In genomic region chr5:86910770-86911169, GRCm38 (mm10) we compare ENCODE assay signal across 33 mouse cellular contexts. TPM values are rescaled to one million over a fixed set of nuclear protein-coding genes. Genes with fewer than 3 reads are reported as not detected.
DNase-seq lines count a peak whose midpoint lies in the region; ATAC-seq and TF ChIP-seq lines count a peak whose summit lies in the region.
"Had no signal": no experiment of that assay in that cellular context is flagged by ENCODE, and none has a peak within 500 bp of the region (broad histone marks: within the 10 kb centered on the region; RNA-seq: fewer than 3 reads in every experiment).

No protein-coding gene starts in this region.

- TF ChIP-seq POLR2A in kidney, adult 2 months (IDR thresholded peaks at IDR 0.05; ENCODE audit: low read depth, low read length) = no peak

- no peak overlapping the region for H3K4me2 ChIP-seq in kidney, embryonic 14.5 days (replicated peaks; ENCODE audit: low read depth, low read length)
- no peak overlapping the region for H3K4me2 ChIP-seq in liver, postnatal 0 days (ENCODE audit: low read depth, low read length)
- no peak overlapping the region for H3K4me2 ChIP-seq in liver, embryonic 12.5 days
- H3K4me2 ChIP-seq in stomach, embryonic 14.5 days (replicated peaks; ENCODE audit: low read depth, low read length) = no peak overlapping the region
- H3K4me2 ChIP-seq: forebrain, embryonic 13.5 days; liver, embryonic 13.5 days; lung, embryonic 14.5 days had no signal

- H3K9ac ChIP-seq in kidney, embryonic 14.5 days (ENCODE audit: low read depth, low read length) = no peak overlapping the region
- no peak overlapping the region for H3K9ac ChIP-seq in liver, postnatal 0 days (replicated peaks)
- no peak overlapping the region for H3K9ac ChIP-seq in liver, embryonic 12.5 days
- H3K9ac ChIP-seq in stomach, embryonic 14.5 days (replicated peaks; ENCODE audit: low read depth, low read length) = no peak overlapping the region
- H3K9ac ChIP-seq: forebrain, embryonic 13.5 days; liver, embryonic 13.5 days; lung, embryonic 14.5 days had no signal

- no peaks in the 10 kb centered on the region for H3K36me3 ChIP-seq in kidney, adult 2 months (ENCODE audit: control insufficient read depth, insufficient read depth, low read length)
- no peaks in the 10 kb centered on the region for H3K36me3 ChIP-seq in kidney, embryonic 14.5 days (ENCODE audit: control insufficient read depth, insufficient read depth, low read length)
- H3K36me3 ChIP-seq in liver, postnatal 0 days (replicated peaks; ENCODE audit: insufficient read depth, low read length) = no peaks in the 10 kb centered on the region
- H3K36me3 ChIP-seq in liver, embryonic 12.5 days = no peaks in the 10 kb centered on the region
- no peaks in the 10 kb centered on the region for H3K36me3 ChIP-seq in stomach, embryonic 14.5 days (ENCODE audit: control insufficient read depth, insufficient read depth, low read length)
- H3K36me3 ChIP-seq: hindbrain, embryonic 10.5 days; liver, embryonic 13.5 days had no signal

- DNase-seq in kidney, adult 2 months = peak; percentile 65
- no peak for DNase-seq in liver, postnatal 0 days
- DNase-seq in thymus, postnatal 25 days = no peak
- no peak for DNase-seq in adrenal gland, adult 18-20 months (ENCODE audit: low spot score in 2 of 2)
- DNase-seq in cerebellum, postnatal 4 days (ENCODE audit: low spot score in 2 of 2) = no peak
- DNase-seq: adrenal gland, postnatal 36 days; cerebellum, adult 18-20 months; cerebellum, postnatal 10 days; gastrocnemius, postnatal 10 days; heart, postnatal 14 days; kidney, postnatal 4 days; layer of hippocampus, adult 9-11 months; liver, embryonic 13.5 days; lung, embryonic 14.5 days; lung, postnatal 14 days; midbrain, embryonic 14.5 days had no signal

- TF ChIP-seq EP300 in liver, postnatal 0 days (IDR thresholded peaks at IDR 0.05; ENCODE audit: low read depth) = peak; percentile 57

- H3K4me1 ChIP-seq in kidney, adult 2 months (ENCODE audit: control insufficient read depth, insufficient read depth, low read length) = no peaks in the 10 kb centered on the region
- no peaks in the 10 kb centered on the region for H3K4me1 ChIP-seq in kidney, embryonic 14.5 days (ENCODE audit: control insufficient read depth, insufficient read depth, low read length)
- H3K4me1 ChIP-seq in liver, postnatal 0 days (ENCODE audit: insufficient read depth) = no peaks in the 10 kb centered on the region
- no peaks in the 10 kb centered on the region for H3K4me1 ChIP-seq in liver, embryonic 12.5 days
- H3K4me1 ChIP-seq in stomach, embryonic 14.5 days (ENCODE audit: control insufficient read depth, insufficient read depth, low read length) = no peaks in the 10 kb centered on the region
- H3K4me1 ChIP-seq: forebrain, embryonic 13.5 days; hindbrain, embryonic 10.5 days; liver, embryonic 13.5 days had no signal

- H3K4me3 ChIP-seq in kidney, adult 2 months (ENCODE audit: insufficient read depth, low read depth, low read length) = no peak overlapping the region
- no peak overlapping the region for H3K4me3 ChIP-seq in kidney, embryonic 14.5 days (ENCODE audit: low read length)
- H3K4me3 ChIP-seq in liver, postnatal 0 days (ENCODE audit: low read depth, low read length) = no peak overlapping the region
- H3K4me3 ChIP-seq in liver, embryonic 12.5 days = no peak overlapping the region
- no peak overlapping the region for H3K4me3 ChIP-seq in stomach, embryonic 14.5 days (ENCODE audit: low read depth, low read length)
- H3K4me3 ChIP-seq: forebrain, embryonic 13.5 days; hindbrain, embryonic 10.5 days; liver, embryonic 13.5 days had no signal

- no peak for ATAC-seq in kidney, embryonic 14.5 days (ENCODE audit: low FRiP score, low TSS enrichment)
- ATAC-seq in liver, postnatal 0 days = peak; percentile 67
- ATAC-seq in liver, embryonic 12.5 days = no peak
- ATAC-seq in stomach, embryonic 14.5 days (ENCODE audit: insufficient number of reproducible peaks, insufficient read depth, low FRiP score, low read depth) = peak; percentile 58; the same call in 1 of the 2 replicates
- ATAC-seq: forebrain, embryonic 13.5 days; hindbrain, embryonic 16.5 days had no signal

- WGBS in kidney, adult 2 months = 31% methylated on average over 1 of the region's 1 CpGs
- WGBS in kidney, embryonic 14.5 days = 76% methylated on average over 1 of the region's 1 CpGs
- 41% methylated on average over 1 of the region's 1 CpGs for WGBS in liver, postnatal 0 days (ENCODE audit: insufficient replicate concordance)
- WGBS in liver, embryonic 12.5 days (ENCODE audit: insufficient replicate concordance) = 29% methylated on average over 1 of the region's 1 CpGs
- WGBS in stomach, embryonic 14.5 days = 34% methylated on average over 1 of the region's 1 CpGs

- no peak overlapping the region for H3K27ac ChIP-seq in kidney, adult 2 months (ENCODE audit: insufficient read depth, low read depth, low read length)
- H3K27ac ChIP-seq in kidney, embryonic 14.5 days (ENCODE audit: low read depth, low read length) = no peak overlapping the region
- no peak overlapping the region for H3K27ac ChIP-seq in liver, postnatal 0 days (ENCODE audit: low read depth)
- H3K27ac ChIP-seq in liver, embryonic 12.5 days = no peak overlapping the region
- no peak overlapping the region for H3K27ac ChIP-seq in stomach, embryonic 14.5 days (ENCODE audit: low read length)
- H3K27ac ChIP-seq: forebrain, embryonic 13.5 days; hindbrain, embryonic 10.5 days; liver, embryonic 13.5 days had no signal

- H3K27me3 ChIP-seq in kidney, adult 2 months (replicated peaks; ENCODE audit: control insufficient read depth, insufficient read depth, low read length) = no peaks in the 10 kb centered on the region
- H3K27me3 ChIP-seq in kidney, embryonic 14.5 days (ENCODE audit: control insufficient read depth, insufficient read depth, low read length) = no peaks in the 10 kb centered on the region
- H3K27me3 ChIP-seq in liver, postnatal 0 days (ENCODE audit: insufficient read depth, low read length) = no peaks in the 10 kb centered on the region
- no peaks in the 10 kb centered on the region for H3K27me3 ChIP-seq in liver, embryonic 12.5 days (replicated peaks)
- no peaks in the 10 kb centered on the region for H3K27me3 ChIP-seq in stomach, embryonic 14.5 days (ENCODE audit: control insufficient read depth, insufficient read depth, low read length)
- H3K27me3 ChIP-seq: forebrain, embryonic 13.5 days; liver, embryonic 13.5 days had no signal

- no peak for TF ChIP-seq CTCF in kidney, adult 2 months (conservative IDR thresholded peaks at IDR 0.05; ENCODE audit: insufficient read depth, insufficient read length, low read depth, low read length)
- no peak for TF ChIP-seq CTCF in liver, postnatal 0 days (IDR thresholded peaks at IDR 0.05; ENCODE audit: low read depth)

- H3K9me3 ChIP-seq in kidney, embryonic 14.5 days (ENCODE audit: control insufficient read depth, low read length) = no peaks in the 10 kb centered on the region
- H3K9me3 ChIP-seq in liver, postnatal 0 days (ENCODE audit: low read length) = no peaks in the 10 kb centered on the region
- H3K9me3 ChIP-seq in liver, embryonic 12.5 days (replicated peaks) = no peaks in the 10 kb centered on the region
- no peaks in the 10 kb centered on the region for H3K9me3 ChIP-seq in stomach, embryonic 14.5 days (ENCODE audit: control insufficient read depth, low read depth, low read length)
- H3K9me3 ChIP-seq: forebrain, embryonic 13.5 days; hindbrain, embryonic 10.5 days; liver, embryonic 13.5 days had no signal

RNA-seq across cellular contexts. Expression of gene Ugt2b34, which starts 4.0 kb away (rescaled TPM):
- polyA plus RNA-seq in kidney, adult 2 months (2012; rRNA removed) = 23.0 and 29.8 TPM in 2 replicates
- polyA plus RNA-seq in kidney, embryonic 14.5 days (2014; fragmentation: Nextera tagmentation; extraction: Ambion mirVana) = 3.4 and 5.5 TPM in 2 replicates
- 102 and 108 TPM in 2 replicates for polyA plus RNA-seq in liver, postnatal 0 days (2015; fragmentation: Nextera tagmentation; extraction: Ambion mirVana)
- 29.4 and 32.1 TPM in 2 replicates for polyA plus RNA-seq in liver, embryonic 12.5 days (2016; fragmentation: Nextera tagmentation; extraction: Ambion mirVana)
- polyA plus RNA-seq in stomach, embryonic 14.5 days (2014; fragmentation: Nextera tagmentation; extraction: Ambion mirVana) = 69.1 and 76.8 TPM in 2 replicates
- total RNA-seq in adrenal gland, adult 18-20 months (2021) = under 1 TPM in 1 of 2 experiments, not detected in 1; 0.23 TPM
- total RNA-seq: heart, adult 8-10 months; heart, postnatal 14 days; left cerebral cortex, postnatal 10 days; MEL; monocyte, adult 5-6 weeks had no signal
- polyA plus RNA-seq: cortical plate, adult 2 months; forebrain, embryonic 13.5 days; gonadal fat pad, adult 2 months; heart, embryonic 14.5 days; hindbrain, embryonic 10.5 days; hindbrain, embryonic 16.5 days; limb, embryonic 11.5 days; lung, embryonic 14.5 days; midbrain, embryonic 14.5 days; neural tube, embryonic 14.5 days had no signal

RNA-seq across cellular contexts. Expression of gene Ugt2b1, which starts 15.6 kb away (rescaled TPM):
- not detected in 2 replicates for polyA plus RNA-seq in kidney, adult 2 months (2012; rRNA removed)
- polyA plus RNA-seq in kidney, embryonic 14.5 days (2014; fragmentation: Nextera tagmentation; extraction: Ambion mirVana) = not detected in 2 replicates
- polyA plus RNA-seq in liver, postnatal 0 days (2015; fragmentation: Nextera tagmentation; extraction: Ambion mirVana) = 8.6 and 12.0 TPM in 2 replicates
- polyA plus RNA-seq in liver, embryonic 12.5 days (2016; fragmentation: Nextera tagmentation; extraction: Ambion mirVana) = 0.05 TPM in 1 of 2 replicates, not detected in the other
- 0.10 TPM in 1 of 2 replicates, not detected in the other for polyA plus RNA-seq in stomach, embryonic 14.5 days (2014; fragmentation: Nextera tagmentation; extraction: Ambion mirVana)
- not detected for total RNA-seq in adrenal gland, adult 18-20 months (2021)
- total RNA-seq: gastrocnemius, postnatal 10 days; heart, adult 8-10 months; heart, postnatal 14 days; left cerebral cortex, postnatal 10 days; MEL; monocyte, adult 5-6 weeks had no signal
- polyA plus RNA-seq: brain, embryonic 14.5 days; cortical plate, adult 2 months; forebrain, embryonic 13.5 days; heart, embryonic 14.5 days; hindbrain, embryonic 10.5 days; hindbrain, embryonic 16.5 days; limb, embryonic 11.5 days; lung, embryonic 14.5 days; midbrain, embryonic 14.5 days; neural tube, embryonic 14.5 days; testis, adult 2 months had no signal

Comparison
In these comparisons a context has a peak if more than half of its experiments do, and no peak if none do; other contexts are left out.
1. ATAC-seq: peak in liver, postnatal 0 days (single experiment) and stomach, embryonic 14.5 days (single experiment); none in kidney, embryonic 14.5 days (single experiment) and liver, embryonic 12.5 days (single experiment).